Mouse (Mus musculus): Measurements from ENCODE around the gene Gm7735.
"Not testable (repeated sequence)": the region's sequence is repeated elsewhere in the genome, so short reads cannot be mapped to it uniquely, and the experiment has no call there.

The Gm7735 gene

DNA sequence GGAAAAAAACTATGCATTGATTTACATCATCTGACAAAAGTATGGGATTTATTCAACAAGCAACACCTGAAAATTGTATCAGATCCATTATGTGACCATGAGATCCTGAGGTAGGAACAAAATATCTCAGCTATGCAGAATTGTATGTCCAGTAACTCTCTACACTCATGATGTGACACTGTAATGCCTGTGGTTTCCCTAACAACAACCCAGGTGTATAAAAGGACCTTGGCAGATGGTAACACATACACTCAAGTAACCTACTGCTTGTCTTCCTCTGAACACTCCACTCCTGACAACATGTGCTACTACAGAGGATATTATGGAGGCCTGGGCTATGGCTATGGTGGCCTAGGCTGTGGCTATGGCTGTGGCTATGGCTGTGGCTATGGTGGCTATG is at the start of gene Gm7735:
Gene Gm7735, plus strand, starts transcription at position 301 of the 400 bp plus-strand sequence.
- not testable (repeated sequence) for DNase-seq (ENCODE audit: low spot score)

DNA sequence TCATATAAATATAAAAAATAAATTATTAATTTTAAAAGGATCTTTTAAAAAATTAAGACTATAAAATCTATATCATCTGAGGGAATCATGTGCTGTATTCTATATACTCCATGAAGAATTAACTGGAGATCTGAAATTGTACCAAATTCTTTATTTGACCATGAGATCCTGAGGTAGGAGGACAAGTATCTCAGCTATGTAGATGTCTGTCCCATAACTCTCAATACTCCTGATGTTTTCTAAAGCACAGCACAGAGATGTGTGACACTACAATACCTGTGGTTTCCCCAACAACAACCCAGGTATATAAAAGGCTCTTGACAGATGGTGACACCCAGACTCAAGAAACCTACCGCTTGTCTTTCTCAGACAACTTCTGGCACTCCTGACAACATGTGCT is 28.7 kb upstream of the Gm7735 start, which contains the start of gene Gm6358:
Gene Gm6358, plus strand, starts transcription at position 301 of the 400 bp plus-strand sequence.
- DNase-seq (ENCODE audit: low spot score): no peak

DNA sequence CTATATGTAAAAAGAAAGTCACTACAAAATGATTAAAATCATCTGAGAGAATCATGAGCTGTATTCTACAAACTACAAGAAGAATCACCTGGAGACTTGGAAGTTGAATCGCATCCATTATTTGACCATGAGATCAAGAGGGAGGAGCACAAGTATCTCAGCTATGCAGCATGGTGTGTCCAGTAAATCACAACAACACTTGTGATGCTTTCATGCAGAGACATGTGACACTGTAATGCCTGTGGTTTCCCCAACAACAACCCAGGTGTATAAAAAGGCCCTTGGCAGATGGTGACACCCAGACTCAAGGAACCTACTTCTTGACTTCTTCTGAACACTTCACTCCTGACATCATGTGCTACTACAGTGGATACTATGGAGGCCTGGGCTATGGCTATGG is 18.5 kb upstream of the Gm7735 start, which contains the start of gene Gm10061:
Gene Gm10061, plus strand, starts transcription at position 301 of the 400 bp plus-strand sequence.
- no peak for DNase-seq (ENCODE audit: low spot score)

DNA sequence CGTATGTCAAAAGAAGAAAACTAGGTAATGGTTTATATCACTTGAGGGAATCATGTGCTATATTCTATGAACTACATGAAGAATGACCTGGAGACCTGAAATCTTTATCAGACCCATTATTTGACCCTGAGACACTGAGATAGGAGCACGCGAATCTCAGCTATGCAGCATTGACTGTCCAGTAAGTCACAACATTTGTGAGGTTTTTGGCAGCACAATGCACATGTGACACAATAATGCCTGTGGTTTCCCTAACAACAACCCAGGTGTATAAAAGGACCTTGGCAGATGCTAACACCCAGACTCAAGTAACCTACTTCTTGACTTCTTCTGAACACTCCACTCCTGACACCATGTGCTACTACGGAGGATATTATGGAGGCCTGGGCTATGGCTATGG is 11.6 kb upstream of the Gm7735 start, which contains the start of gene Gm9789:
Gene Gm9789, plus strand, starts transcription at position 301 of the 400 bp plus-strand sequence.
- no peak for DNase-seq (ENCODE audit: low spot score)

DNA sequence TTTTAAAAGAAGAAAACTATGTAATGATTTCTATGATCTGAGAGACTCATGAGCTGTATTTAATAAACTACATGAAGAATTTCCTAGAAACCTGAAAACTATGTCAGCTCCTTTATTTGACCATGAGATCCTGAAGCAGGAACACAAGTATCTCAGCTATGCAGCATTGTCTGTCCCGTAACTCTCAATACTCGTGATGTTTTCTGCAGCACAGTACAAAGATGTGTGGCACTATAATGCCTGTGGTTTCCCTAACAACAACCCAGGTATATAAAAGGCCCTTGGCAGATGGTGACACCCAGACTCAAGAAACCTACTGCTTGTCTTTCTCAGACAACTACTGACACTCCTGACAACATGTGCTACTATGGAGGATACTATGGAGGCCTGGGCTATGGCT is 5.1 kb downstream of the Gm7735 start, which contains the start of gene 1110057P08Rik:
Gene 1110057P08Rik, plus strand, starts transcription at position 301 of the 400 bp plus-strand sequence.
- no peak for DNase-seq (ENCODE audit: low spot score)

DNA sequence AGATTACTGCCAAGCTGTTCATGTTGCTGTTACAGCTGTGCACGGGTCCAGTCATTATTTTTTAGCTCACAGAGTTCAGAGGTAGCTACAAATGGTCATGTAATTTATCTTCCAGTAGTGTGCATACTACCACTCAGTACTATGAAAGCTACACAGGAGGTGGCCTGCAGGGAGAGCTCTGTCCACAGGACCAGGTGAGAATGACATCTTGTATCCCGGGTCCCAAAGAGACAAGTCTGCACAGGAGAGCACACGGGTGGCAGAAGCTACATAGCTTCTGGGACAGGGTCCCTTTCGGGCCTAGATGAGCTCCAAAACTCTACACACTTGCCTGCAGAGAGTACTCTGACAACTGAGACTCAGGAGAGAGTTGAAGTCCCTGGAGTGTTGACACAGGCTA is 19.3 kb downstream of the Gm7735 start:
- DNase-seq (ENCODE audit: low spot score): no peak

DNA sequence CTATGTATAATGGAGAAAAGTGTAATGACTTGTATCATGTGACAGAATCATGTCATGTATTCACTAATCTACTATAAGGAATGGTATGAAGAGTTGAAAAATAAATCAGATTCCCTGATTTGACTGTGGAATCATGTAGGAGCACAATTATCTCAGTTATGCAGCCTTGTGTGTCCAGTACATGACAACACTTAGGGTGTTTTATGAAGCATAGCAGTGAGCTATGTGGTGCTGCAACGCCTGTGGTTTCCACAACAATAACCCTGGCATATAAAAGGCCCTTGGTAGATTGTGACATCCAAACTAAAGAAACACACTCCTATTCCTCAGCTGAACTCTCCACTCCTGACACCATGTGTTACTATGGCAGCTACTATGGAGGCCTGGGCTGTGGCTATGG is 36.3 kb downstream of the Gm7735 start, which contains the start of gene Krtap20-2:
Gene Krtap20-2, plus strand, starts transcription at position 301 of the 400 bp plus-strand sequence.
- no peak for DNase-seq (ENCODE audit: low spot score)
